Mouse (Mus musculus): ENCODE results near the gene Bcl10. TPM values are rescaled to one million over a fixed set of nuclear protein-coding genes. Genes with fewer than 3 reads are reported as not detected.

Bcl10 gene
- polyA plus RNA-seq, 1 experiment: 7.9 TPM

DNA sequence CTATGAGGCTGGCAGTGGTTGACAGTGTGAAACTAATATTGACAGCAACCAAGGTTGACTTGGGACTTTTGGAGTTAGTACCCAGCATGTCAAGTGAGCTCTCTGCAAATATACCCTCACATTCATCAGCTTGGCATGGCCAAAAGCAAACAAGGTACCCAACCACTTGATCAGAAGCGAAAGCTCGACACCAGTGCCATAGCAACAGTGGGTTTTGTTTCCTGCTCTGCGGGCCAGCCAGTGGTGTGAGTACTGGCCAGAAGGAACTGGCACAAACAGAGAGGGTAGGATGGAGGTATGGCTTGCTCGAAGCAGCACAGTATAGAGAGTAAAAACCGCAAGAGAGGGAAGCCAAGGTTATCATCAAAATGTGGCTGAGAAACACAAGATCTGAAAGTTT is 6.2 kb upstream of the Bcl10 start:
- H3K36me3 ChIP-seq (ENCODE audit: control insufficient read depth, insufficient read depth, low read length): no peaks in the 10 kb centered on the region
- H3K4me1 ChIP-seq (ENCODE audit: control insufficient read depth, insufficient read depth, insufficient read length, low read length): no peaks in the 10 kb centered on the region
- no peak overlapping the region for H3K27ac ChIP-seq (ENCODE audit: insufficient read depth, low read depth, low read length)
- WGBS: 77% methylated on average over 5 of the region's 5 CpGs
- TF ChIP-seq CTCF (IDR thresholded peaks at IDR 0.05; ENCODE audit: extremely low read depth, insufficient read length, insufficient replicate concordance, low read depth, low read length) (no peak), POLR2A (IDR thresholded peaks at IDR 0.05; ENCODE audit: low read depth, low read length) (no peak)
- H3K4me3 ChIP-seq (ENCODE audit: low read depth, low read length): no peak overlapping the region
- no peaks in the 10 kb centered on the region for H3K27me3 ChIP-seq (ENCODE audit: control insufficient read depth, insufficient read depth, low read length)

- Histone ChIP-seq H3K27ac (ENCODE audit: insufficient read depth, low read depth, low read length) (no peak overlapping the region), H3K27me3 (ENCODE audit: control insufficient read depth, insufficient read depth, low read length) (no peaks in the 10 kb centered on the region), H3K4me3 (ENCODE audit: low read depth, low read length) (no peak overlapping the region), H3K4me1 (ENCODE audit: control insufficient read depth, insufficient read depth, insufficient read length, low read length) (no peaks in the 10 kb centered on the region), H3K36me3 (ENCODE audit: control insufficient read depth, insufficient read depth, low read length) (no peaks in the 10 kb centered on the region)
- no peak for TF ChIP-seq CTCF (IDR thresholded peaks at IDR 0.05; ENCODE audit: extremely low read depth, insufficient read length, insufficient replicate concordance, low read depth, low read length)
- no peak for TF ChIP-seq POLR2A (IDR thresholded peaks at IDR 0.05; ENCODE audit: low read depth, low read length)
- WGBS: 81% methylated on average over 4 of the region's 4 CpGs
These were observed 5.8 kb upstream of the Bcl10 start for GRCm38 (mm10) chr3:145916826-145917225.

- 51% methylated on average over 3 of the region's 3 CpGs for WGBS
- TF ChIP-seq POLR2A (IDR thresholded peaks at IDR 0.05; ENCODE audit: low read depth, low read length) (no peak), CTCF (IDR thresholded peaks at IDR 0.05; ENCODE audit: extremely low read depth, insufficient read length, insufficient replicate concordance, low read depth, low read length) (no peak)
These were observed 367 bp downstream of the Bcl10 start for GRCm38 (mm10) chr3:145922971-145923370.

GRCm38 (mm10) chr3:145923874-145924577 is 1.4 kb downstream of the Bcl10 start:
- Histone ChIP-seq H3K36me3 (ENCODE audit: control insufficient read depth, insufficient read depth, low read length) (peaks cover 10% of the 10 kb centered on the region), H3K27me3 (ENCODE audit: control insufficient read depth, insufficient read depth, low read length) (no peaks in the 10 kb centered on the region), H3K4me3 (ENCODE audit: low read depth, low read length) (peak overlapping the region; percentile 73), H3K4me1 (ENCODE audit: control insufficient read depth, insufficient read depth, insufficient read length, low read length) (peaks cover 2% of the 10 kb centered on the region), H3K27ac (ENCODE audit: insufficient read depth, low read depth, low read length) (peak overlapping the region; percentile 97)
- peak; percentile 68 for TF ChIP-seq POLR2A (IDR thresholded peaks at IDR 0.05; ENCODE audit: low read depth, low read length)
- TF ChIP-seq CTCF (IDR thresholded peaks at IDR 0.05; ENCODE audit: extremely low read depth, insufficient read length, insufficient replicate concordance, low read depth, low read length): no peak
- under 1% methylated on average over 58 of the region's 58 CpGs for WGBS

More at GRCm38 (mm10) chr3:145922971-145923370, 367 bp downstream of the Bcl10 start:
- no peak overlapping the region for H3K4me3 ChIP-seq (ENCODE audit: low read depth, low read length)
- H3K36me3 ChIP-seq (ENCODE audit: control insufficient read depth, insufficient read depth, low read length): peaks cover 4% of the 10 kb centered on the region; the same call in 1 of the 2 replicates
- H3K4me1 ChIP-seq (ENCODE audit: control insufficient read depth, insufficient read depth, insufficient read length, low read length): peaks cover 2% of the 10 kb centered on the region
- H3K27ac ChIP-seq (ENCODE audit: insufficient read depth, low read depth, low read length): no peak overlapping the region
- H3K27me3 ChIP-seq (ENCODE audit: control insufficient read depth, insufficient read depth, low read length): no peaks in the 10 kb centered on the region

DNA sequence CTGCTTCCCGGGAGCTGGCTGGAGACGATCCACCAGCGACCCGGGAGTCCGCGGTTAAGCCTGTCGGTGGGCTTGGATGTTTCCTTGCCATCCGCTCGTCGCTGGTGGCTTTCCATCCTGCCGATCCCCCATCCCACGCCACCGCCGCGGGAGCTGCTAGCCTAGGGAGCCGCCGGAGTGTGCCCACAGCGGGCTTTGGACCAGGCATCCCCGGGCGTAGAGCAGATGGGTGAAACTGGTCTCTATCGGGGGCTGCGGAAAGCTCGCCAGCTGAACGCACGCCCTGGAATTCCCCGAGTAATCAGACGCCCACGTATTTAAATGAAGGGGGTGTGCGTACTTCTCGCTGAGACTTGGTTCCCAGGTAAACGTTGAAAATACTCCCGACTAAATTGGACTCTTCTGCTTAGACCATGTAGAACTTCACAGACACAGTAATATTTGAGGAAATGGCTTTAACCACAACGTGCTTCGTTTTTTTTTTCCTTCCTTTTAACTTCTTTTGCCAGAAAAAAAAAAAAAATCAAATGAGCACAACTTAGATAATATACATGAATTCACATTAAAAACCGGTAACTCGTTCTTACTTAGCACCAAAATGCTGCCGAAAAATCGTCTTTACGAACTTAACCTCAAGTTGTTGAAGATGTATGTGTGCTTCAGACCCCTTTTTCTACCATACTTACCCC is 2.2 kb downstream of the Bcl10 start:
- no peak; the same call in 1 of the 2 replicates for TF ChIP-seq POLR2A (IDR thresholded peaks at IDR 0.05; ENCODE audit: low read depth, low read length)
- no peak for TF ChIP-seq CTCF (IDR thresholded peaks at IDR 0.05; ENCODE audit: extremely low read depth, insufficient read length, insufficient replicate concordance, low read depth, low read length)
- WGBS: 1% methylated on average over 39 of the region's 39 CpGs
- H3K36me3 ChIP-seq (ENCODE audit: control insufficient read depth, insufficient read depth, low read length): peaks cover 13% of the 10 kb centered on the region

GRCm38 (mm10) chr3:145925506-145925905 is 2.9 kb downstream of the Bcl10 start:
- no peak overlapping the region for H3K27ac ChIP-seq (ENCODE audit: insufficient read depth, low read depth, low read length)
- no peaks in the 10 kb centered on the region for H3K27me3 ChIP-seq (ENCODE audit: control insufficient read depth, insufficient read depth, low read length)
- WGBS: 26% methylated on average over 5 of the region's 5 CpGs
- TF ChIP-seq POLR2A (IDR thresholded peaks at IDR 0.05; ENCODE audit: low read depth, low read length) (no peak), CTCF (IDR thresholded peaks at IDR 0.05; ENCODE audit: extremely low read depth, insufficient read length, insufficient replicate concordance, low read depth, low read length) (no peak)
- H3K36me3 ChIP-seq (ENCODE audit: control insufficient read depth, insufficient read depth, low read length): peaks cover 17% of the 10 kb centered on the region
- H3K4me3 ChIP-seq (ENCODE audit: low read depth, low read length): no peak overlapping the region
- H3K4me1 ChIP-seq (ENCODE audit: control insufficient read depth, insufficient read depth, insufficient read length, low read length): peaks cover 2% of the 10 kb centered on the region

More for the DNA sequence above, 2.2 kb downstream of the Bcl10 start:
- peak overlapping the region; percentile 73 for H3K4me3 ChIP-seq (ENCODE audit: low read depth, low read length)
- H3K27me3 ChIP-seq (ENCODE audit: control insufficient read depth, insufficient read depth, low read length): no peaks in the 10 kb centered on the region
- peaks cover 2% of the 10 kb centered on the region for H3K4me1 ChIP-seq (ENCODE audit: control insufficient read depth, insufficient read depth, insufficient read length, low read length)
- peak overlapping the region; percentile 97 for H3K27ac ChIP-seq (ENCODE audit: insufficient read depth, low read depth, low read length)
